Mouse (Mus musculus): ENCODE results near the gene Kcnma1.

DNA sequence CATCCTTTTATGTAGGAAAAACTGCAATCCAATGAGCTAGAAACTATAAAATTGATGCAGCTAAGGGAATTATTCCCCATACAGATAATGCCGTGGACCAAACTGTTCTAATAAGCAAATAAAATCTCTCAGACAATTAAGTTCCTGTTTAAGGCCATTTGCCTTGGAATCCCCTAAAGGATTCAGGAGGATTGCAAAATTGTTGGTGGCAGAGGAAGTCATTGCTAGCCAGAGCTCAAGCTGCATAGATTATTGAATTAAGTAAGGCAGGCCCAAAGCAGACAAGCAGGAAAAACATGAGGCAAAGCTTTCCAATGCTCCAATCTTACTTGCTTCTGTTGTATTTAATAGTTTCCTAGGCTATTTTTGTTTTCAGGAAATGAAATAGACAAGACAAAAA, 441.5 kb downstream of the Kcnma1 start:
- TF ChIP-seq POLR2A (IDR thresholded peaks at IDR 0.05; ENCODE audit: extremely low read depth, insufficient read depth, low read length), result no peak
- TF ChIP-seq CTCF (IDR thresholded peaks at IDR 0.05; ENCODE audit: low read depth, low read length), result no peak

All from liver, adult 2 months (tissue).